Mouse (Mus musculus) thymus, postnatal 36 days (tissue): ENCODE measurements at regions not wholly inside any gene's neighbourhood (a gene's known extent, or its start where the extent isn't known, plus 50 kb on each side); places are given as distances from the start of the nearest gene placed in this dataset.

Experiments
- DNase-seq, 2 experiments: peaks; one replicate each; pipeline ENCODE4 v3.0.0; 2022; ENCODE audit warnings: mixed read lengths in 2 of 2

DNA sequence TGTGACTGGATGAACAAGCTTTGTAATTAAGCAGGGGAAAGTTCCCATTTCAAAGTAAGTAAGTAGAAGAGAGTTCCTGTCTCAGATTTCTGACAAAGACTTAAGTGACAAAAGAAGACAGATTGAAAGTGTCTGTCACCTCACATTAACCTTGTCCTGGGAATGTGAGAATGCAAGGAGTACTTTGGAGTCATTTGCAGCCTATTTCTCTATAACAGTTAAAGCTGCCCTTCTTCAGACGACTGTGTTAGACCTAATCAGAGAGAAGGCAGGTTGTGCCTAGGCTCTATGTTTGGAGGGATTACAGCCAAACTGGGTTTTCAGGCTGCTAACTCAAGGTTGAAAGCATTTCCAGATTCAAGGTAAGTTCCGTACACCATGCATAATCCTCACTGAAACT is 446.5 kb downstream of the Pdgfc start:
- DNase-seq, result no peak

DNA sequence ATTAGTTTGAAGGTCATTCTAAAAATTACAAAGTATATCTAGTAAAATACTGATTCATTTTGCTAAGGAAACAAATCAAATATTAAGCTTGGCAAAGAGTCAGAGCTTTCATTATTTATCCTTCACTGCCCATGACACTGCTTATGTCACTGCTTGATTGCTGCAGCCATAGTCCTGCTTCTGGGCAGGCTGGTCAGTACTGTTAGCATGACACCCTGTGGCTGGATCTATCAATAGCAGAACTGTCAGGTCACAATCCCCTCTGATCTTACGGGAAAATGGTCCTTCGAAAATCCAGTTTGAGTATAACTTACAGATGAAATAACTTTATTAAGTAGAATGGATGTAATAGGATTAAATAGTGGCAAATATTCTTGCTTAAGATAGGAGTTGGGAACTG is 447.1 kb downstream of the Pdgfc start:
- no peak for DNase-seq

DNA sequence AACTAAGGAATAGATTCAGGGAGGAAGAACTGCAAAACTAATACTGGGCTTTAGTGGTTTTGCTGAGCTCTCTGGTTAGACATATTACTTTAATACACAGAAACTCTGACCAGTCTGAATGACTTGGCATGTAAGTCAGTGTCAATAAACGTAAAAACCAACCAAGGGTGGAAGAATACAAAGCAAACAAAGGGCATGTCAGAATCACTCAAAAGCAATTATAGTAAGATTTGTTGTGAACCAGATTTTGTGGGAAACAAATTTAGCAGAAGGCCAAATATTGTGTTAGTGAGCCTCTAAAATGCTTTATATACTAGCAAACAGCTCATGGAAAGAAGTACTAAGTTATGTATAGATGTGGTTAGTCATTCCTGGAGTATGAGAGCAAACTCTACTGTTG is 427.1 kb upstream of the Ctso start:
- DNase-seq, result no peak

DNA sequence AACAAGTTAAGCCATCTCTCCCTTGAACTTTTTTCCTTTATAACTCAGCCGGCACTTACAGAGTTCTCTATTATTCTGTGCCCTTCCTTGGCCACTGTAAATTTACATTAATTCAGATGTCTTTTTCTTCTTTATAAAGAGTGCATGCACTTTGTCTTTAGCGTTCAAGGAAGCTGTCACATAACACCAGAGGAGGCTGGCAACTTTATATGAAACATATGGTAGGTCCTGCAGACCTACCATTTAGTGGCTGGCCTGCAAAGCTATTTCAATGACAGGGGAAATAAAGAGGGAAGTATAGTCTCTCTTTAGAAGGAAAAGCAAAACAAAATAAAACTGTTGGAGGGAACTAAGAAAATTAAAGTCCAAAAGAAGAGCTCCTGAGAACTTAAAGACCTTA is 423.8 kb upstream of the Ctso start:
- DNase-seq, result no peak

DNA sequence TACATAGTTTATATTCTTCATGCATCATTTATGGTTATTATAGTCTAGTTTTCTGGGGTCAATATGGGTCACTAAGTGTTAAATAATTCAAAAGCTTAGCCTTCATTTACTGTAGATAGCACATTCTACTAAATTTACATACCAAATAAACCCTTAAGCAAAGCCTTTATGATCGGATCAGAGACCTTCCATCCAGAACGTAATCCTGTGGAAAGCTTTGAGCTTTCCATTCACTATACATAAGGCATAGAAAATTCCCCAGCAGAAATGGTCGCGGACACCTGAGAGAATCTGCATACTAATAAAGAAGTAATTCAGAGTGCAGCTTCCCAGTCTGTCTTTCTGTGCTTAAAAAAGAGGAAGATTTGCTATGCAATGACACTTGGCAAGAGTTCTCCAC is 410.6 kb upstream of the Ctso start:
- DNase-seq, result no peak

DNA sequence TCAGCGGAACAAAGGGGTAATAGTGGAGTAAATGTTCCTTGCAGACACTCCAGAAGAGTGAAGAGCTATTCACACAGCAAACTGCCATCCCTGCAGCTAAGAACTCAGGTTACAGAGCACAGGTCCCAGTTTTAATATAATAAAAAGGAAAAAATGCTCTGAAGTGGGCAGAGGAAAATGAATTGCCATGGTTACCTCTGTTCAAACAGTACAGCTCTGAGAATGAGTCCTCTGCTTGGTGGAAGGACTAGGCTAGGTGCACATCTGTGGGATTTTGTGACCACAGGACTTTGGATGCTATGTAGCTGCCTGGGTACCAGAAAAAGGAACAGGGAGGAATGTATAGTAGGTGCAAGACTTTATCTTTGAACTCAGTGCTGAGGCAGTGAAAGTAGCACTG is 401.5 kb upstream of the Ctso start:
- DNase-seq, result no peak

DNA sequence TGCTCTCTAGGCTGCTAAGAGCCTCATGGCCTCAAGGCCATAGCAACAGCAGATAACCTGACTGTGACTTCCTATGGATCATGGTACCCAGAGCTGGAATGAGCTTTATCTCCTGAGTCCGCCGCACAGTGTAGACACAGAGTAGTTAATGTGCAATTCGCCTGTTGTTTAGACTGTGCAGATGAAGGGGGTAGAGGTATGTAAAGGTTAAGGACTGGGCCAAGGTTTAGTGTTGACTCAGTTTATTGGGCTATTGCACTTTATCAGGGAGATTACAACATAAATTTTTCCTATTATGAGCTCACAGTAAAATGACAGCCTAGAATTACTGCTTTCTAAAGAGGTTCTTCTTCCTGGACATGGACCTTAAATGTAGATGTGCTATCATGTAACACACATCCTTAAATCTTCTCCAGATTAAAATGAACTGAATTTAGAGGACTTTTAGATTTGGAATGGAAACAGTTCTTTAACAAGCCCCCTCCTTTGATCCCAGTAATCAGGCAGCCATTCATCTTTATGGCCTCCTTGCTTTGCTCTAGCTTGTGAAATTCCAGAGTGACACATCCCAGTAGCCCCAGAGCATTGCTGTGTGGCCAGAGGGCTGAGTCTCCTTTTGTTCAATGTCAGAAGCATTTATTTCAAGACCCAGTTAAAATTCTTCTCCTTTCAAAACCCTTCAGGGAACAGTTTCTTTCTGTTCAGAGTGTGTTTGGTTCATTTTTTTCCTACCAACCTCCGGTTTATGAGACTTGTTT is 396.8 kb upstream of the Ctso start:
- no peak for DNase-seq

DNA sequence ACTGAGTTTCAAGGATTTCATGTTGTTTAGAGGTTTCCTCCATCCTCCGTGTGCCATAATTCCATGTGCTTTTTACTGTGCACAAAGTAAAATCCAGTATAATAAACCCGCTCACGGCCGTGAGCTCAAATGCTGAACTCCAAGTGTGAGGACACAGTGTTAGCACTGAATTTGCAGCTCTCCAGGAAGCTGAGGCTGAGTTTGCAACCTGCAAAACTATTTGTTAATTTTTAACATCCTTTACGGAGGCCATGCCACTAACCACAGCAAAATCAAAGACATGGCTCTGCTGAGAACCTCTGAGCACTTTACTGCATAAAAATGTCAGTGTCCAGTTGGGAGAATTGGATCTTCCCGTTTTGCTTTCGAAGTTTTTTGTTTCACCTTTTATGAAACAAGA is 377.6 kb upstream of the Ctso start:
- DNase-seq, result no peak

DNA sequence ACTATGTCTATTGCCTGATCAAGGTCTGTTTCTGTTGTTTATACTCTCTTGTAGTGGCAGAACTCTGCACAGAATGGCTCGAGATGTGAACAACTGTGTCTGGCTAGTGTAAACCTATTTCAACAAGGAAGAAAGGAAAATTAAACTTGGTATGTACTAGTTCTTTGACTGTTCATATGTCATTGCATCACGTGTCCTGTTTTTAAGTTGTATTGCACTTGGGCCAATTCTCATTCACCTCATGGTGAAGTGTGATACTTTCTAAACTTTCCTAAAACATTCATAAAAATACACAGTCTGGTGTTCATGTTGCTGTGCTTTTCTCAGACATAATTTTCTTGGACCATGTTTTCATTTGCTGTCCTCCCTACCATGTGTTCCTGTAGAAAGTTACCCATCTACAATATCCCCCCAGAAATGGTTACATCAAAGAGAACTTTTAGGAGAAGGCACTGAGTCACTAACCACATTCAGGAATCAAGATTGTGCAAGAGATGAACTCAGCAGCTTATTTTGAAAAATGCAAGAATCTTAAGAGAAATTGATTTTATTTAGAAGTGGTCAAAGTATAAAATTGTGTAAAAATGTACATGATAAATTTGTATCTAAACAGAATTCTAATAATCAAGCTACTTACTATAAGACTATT is 369.7 kb upstream of the Ctso start:
- DNase-seq, result no peak

DNA sequence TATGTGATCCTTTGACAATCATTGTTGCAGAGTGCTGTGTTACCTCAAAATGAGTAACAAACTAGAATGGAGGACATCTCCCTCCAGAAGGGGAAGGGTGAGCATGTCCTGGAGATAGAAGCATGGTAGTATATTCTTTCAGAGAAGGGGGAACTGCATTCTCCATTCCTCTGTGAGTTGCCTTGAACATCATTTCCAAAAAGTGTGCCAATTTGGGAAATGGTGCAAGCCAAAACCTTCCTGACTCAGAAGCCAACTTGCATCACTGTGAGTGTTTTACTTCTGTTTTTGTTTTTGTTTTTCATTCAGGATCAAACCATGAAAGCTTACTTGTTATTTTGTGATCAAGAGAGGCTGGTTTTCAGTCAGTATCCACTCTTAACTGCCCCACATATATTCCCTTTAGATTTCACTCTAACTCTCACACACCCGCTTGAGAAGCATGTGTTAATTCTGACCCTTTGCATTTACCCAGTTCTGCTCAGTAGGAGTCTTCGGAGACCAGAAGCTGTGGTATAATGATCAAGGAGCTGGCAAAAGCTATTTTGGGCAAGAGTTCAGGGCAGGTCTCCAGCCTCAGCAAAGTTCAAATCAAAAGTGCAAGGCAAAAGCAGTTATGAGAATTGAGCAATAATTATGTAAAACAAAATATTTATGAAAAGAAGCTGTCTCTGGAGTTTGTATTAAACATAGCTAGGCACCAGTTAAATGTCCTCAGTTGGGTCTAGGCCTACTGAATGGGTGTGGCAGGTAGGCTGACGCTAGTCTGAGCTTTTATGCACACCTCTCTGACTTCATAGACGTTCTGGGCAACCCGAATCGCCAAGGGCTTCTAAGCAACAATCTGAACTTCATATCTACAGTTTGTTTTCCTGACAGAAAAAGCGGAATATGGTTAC is 368.3 kb upstream of the Ctso start:
- no peak for DNase-seq

DNA sequence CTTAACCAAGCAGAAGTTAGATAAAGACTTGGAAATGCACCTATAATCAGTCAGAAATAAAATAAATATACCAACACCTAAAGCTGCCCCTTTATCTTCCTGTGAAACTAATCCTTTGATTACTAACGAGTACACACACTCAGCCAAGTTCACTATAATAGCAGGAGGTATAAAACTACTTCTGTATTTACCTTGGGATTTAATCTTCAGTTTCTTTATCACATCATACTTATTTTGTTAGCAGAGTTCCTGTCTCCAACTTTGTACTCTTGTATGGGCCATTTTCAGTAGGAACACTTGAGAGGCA is 367.7 kb upstream of the Ctso start:
- DNase-seq, result no peak

DNA sequence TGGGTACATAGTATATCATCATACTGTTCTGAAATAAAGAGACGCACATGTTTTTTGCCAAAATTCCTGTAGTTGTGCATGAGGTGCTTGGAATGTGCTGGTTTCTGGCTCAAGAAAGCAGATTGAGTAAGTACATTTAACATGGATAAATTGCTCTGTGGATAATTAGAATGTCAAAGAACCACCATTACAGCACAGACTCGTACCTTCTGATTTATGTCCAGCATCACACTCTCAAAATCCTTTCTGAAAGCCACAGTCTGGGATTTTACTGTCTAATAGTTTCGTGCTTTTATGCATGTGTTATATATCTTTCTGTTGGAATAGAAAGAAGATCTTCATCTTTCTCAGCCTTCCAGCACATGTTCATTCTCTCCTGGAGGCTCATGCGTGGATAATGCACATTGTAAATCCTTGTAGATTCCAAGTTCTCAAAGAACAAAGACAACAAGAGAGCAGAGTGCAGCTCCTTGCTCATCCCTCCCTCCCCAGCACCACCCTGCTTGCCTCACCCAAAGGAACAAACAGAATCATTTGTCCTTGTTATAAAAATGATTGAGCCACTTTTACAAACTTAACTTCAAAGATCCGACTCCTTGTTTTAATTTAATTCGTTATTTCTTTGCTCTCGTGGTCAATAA is 348.9 kb upstream of the Ctso start:
- no peak for DNase-seq

DNA sequence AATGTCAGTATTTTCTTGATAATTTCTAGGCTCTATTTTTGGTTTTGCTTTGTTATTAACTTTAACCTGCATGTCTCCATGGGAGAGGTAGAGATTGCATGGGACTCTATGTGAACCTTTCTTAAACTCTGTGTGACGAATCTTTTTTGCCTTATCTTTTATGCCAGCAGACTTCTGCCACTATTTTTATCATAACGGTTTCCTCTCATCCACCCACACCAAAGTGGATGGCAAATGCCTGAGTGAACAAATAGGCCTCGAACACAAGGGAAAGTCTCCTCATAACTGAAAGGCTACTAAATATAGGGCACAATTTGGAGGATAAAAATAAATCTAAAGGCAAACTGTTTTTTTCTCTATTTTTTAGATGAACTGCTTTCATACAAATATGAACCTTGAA is 343.3 kb upstream of the Ctso start:
- no peak for DNase-seq

DNA sequence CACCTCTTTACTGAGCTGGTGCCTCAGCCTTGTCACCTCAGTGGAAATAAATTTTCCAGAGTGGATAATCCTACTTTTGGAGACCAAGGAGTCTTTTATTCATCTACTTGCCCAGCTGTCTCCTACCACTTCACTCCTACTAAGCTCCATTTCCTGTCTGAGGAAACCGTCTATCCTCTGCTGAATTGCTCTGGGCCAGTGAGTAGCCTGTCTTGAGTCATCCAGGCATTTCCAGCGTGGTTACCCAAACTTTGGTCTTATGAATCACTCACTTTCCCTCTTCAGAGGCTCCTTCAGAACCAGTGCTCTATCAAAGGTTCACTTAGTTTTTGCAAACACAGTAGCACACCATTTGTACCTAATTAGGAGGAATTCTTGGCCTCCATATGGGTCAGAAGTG is 303.2 kb upstream of the Ctso start:
- DNase-seq, result no peak

DNA sequence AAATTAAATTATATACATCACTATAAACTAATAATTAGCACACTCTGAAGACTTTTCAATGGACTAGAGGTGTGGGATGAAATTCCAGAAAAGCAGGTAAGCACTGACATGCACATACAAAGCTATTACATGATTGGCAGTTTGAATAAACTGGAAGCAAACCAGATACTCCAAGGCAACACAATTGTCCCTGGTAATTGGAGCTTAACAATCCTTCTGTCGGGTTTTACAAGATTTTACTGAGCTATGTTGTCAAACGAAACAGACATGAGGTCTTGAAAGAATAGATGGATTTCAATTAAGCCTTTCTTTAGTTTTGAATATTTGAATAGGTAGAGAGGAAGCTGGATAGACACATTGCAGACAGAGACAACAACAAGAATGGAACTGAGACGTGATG is 273.9 kb upstream of the Ctso start:
- no peak for DNase-seq

DNA sequence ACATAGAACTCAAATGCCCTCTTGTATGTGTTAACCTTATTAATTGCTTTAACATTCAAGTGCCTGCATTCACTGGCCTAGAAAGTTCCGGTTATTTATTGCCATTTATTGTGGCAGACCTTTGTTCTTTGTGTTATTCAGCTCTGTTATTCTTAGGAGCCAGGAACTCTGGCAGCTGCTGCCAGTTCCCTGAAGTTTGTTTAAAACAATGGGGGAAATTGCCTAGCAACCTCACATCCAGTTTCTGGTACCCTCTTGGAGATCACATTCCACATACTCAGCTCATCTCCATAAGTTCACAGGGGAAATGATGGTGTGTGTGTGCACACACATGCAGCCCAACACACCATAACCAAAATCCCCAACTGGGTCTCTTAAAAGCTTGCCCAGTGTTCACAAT is 270.8 kb upstream of the Ctso start:
- no peak for DNase-seq

DNA sequence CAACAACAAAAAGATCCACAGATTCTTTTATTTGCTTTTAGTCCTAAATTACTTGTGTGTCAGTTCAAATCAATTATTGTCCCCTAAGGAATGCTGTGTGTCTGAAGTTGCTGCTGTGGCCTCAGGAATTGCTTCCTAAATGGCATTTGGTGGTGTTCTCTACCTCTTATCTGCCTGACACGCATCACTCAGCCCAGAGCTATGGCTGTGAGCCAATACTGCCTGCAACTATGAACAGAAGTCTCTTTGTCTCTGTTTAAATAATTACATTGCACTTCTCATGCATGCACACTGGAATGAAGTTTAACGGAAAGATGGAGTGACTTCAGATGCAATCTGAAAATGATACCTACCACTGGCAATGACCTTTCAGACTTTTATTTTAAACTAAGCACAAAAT is 266.1 kb upstream of the Ctso start:
- no peak for DNase-seq

DNA sequence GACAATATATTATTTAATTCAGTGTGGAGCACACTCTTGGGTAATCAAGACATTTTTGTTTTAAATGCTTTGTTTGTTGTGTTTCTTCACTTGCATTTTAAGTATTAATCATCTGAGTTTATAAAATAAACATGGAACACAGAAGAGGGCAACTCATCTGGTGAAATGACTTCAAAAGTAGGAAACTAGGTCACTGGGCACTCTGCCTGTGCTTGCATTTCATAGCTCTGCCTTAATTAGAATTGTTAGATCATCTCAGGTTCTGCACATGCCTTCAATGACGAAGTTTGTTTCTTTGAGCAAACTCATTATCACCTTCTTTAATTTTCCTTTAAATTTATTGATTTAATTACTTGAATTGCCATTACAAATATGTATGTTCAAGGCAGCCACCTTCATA is 255.8 kb upstream of the Ctso start:
- no peak for DNase-seq

DNA sequence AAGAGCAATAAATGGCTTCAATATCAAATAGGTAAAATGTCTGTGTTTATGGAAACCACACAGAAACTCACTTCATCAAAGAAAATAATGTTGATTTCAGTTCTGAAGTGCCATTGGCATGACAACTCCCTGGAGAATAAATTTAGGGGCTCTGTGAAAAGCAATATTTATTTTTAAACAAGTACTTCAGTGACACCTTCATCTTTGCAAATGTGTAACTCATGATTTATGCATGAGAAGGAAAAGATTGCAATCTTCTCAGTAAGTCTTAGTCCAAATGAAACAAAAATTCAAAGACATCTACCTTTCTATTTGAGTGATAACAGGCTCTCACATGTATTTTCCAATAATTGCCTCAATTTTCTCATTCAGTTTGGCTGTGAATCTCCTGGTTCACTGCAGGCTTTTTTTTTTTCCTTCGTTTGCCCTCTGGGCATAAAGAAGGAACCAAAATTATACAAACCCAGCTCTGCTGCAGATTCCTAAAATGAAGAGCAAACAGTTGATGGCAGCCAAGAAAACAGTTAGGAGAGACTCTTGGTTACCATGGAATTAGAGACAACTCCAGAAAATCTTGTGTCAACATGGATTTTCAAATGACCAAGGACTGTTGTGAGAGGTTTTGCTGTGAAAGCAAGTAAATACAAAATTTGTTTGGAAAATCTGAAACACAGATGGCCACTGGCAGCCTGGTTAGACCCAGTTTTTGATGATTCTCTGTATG is 230.3 kb upstream of the Ctso start:
- DNase-seq, result no peak

DNA sequence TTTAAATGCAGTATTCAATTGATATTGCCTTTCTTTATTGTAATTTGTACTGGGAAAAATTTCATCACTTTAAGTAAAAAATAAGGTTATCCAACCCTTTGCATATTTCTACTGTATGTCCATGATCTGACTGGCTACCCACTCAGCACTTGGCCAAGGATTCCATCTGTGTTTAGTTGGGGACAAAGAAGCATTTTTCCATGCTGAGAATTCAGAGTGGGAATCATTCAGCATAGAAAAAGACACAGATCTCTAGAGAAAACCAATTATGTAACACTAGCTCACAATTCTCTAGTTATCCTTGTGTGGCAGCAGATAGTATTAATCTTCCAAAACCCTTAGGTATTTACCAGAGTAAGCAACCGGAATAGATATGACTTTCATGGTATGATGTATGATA is 213.5 kb upstream of the Ctso start:
- no peak for DNase-seq

DNA sequence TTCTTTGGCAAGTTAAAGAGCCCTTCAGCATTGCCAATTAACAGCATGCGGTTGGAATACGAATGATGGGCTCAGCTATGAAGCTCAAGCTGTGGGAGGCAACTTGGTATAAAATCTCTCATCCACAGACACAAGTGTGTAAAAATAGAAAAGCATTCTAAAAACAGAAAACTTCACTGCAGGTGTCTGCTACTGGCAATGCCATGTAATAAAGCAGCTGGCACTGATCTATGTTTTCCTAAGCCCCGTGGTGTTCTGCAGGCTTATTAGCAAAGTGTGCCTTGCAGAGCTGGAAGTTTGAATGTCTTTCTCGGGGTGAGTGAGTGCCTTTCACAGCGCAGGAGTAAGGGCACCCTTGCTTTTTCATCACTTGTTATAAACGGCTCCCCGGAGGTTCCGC is 196.9 kb upstream of the Ctso start:
- DNase-seq, result no peak

DNA sequence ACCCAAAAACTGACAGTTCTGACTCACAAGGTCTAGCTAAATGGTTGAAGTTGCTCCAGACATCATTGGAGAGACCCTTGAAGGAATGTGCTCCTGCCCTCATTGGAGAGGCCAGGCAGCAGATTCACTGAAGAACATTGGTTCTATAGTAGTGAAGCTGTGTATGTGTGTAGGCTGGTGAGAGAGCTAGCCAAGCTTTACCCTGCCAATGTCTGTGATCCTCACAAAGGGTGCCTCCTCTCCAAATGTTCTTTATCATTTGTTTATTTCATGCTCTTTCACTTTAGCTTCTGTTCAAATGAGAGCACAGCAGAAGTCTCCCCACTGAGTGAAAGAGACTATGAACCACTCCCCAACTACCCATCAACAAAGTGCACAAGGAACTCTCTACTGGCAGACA is 195.6 kb upstream of the Ctso start:
- DNase-seq, result no peak

DNA sequence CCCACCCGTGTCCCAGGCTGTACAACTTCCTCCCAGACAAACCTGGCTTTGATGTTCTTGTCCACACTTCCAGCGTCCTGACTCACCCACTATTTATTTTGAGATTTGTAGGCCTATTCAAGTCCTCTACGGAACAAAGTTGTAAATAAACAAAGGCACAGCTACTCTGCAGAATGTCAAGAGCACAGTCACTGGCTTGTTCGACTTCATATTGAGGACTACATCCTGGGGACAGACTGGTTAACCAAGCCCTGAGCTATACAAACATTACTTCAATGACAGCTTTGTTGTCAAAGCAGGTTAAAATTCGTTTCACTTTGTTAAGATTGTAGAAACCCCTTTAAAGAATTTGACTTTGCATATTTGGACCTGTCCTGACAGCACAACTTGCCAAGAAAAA is 190.3 kb upstream of the Ctso start:
- no peak for DNase-seq
